Mouse (Mus musculus): ENCODE data around the gene 6430628N08Rik. TPM values are rescaled to one million over a fixed set of nuclear protein-coding genes. Genes with fewer than 3 reads are reported as not detected.

Gene 6430628N08Rik
- not detected for polyA plus RNA-seq (2014; fragmentation: Illumina TruSeq; extraction: RNeasy Lipid Tissue Mini Kit (QIAGEN cat#74804); ENCODE audit: low read depth, low replicate concordance)

DNA sequence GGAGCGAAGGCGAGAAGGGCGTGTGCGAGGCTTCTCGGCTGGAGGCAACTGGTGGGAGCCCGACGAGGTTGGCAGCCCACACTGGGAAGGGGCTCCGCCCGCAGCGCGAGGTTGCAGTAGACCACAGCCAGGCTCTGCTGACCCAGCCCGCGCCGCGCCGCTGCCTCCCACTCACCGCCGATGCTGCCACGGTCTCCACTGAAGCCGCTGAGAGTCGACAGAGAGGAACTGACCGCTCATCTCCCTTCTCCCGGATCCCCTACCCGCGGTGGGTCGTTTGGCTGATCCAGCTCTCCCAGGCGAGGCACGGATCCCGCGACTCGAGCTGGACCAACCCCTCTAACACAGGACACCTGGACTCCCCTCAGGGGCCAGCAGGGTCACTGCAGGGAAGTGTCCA lies at the start of gene 6430628N08Rik:
6430628N08Rik (plus strand) TSS at position 113 of the 400 bp plus-strand sequence.

DNA sequence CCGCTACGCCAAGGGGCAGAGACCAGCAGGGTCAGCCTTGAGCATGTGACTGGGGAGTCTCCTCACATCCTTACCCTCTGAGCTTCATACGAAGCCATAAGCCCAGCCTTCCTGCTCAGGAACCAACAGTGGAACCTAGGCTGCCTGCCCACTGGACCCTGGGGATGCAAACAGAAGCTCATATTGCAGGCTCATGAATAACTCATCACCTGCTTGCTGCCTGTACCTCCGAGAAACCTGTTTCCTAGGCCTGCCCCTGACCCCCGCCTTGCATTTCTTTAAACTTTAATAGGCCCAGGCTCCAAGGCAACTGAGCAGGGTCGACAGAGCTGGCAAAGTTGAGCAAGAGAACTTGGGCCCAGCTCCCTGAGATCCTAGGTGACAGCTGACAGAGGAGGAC lies 6.4 kb upstream of the 6430628N08Rik start, which contains the start of gene Kncn:
Kncn (plus strand) TSS at position 379 of the 400 bp plus-strand sequence.

GRCm38 (mm10) chr4:115939295-115940102 lies 49.0 kb downstream of the 6430628N08Rik start, which contains the start of gene Dmbx1:
TSS of gene Dmbx1 (minus strand) at chr4:115939926.

Other genes starting within 250 kb of the 6430628N08Rik start
- 37.4 TPM for gene Cyp4b1, start 242.9 kb upstream of the 6430628N08Rik start, polyA plus RNA-seq (2014; fragmentation: Illumina TruSeq; extraction: RNeasy Lipid Tissue Mini Kit (QIAGEN cat#74804); ENCODE audit: low read depth, low replicate concordance)
- gene Efcab14, start 152.9 kb upstream of the 6430628N08Rik start, polyA plus RNA-seq (2014; fragmentation: Illumina TruSeq; extraction: RNeasy Lipid Tissue Mini Kit (QIAGEN cat#74804); ENCODE audit: low read depth, low replicate concordance), result 191 TPM
- not detected for gene Tex38, start 109.6 kb upstream of the 6430628N08Rik start, polyA plus RNA-seq (2014; fragmentation: Illumina TruSeq; extraction: RNeasy Lipid Tissue Mini Kit (QIAGEN cat#74804); ENCODE audit: low read depth, low replicate concordance)
- gene Atpaf1, start 105.9 kb upstream of the 6430628N08Rik start, polyA plus RNA-seq (2014; fragmentation: Illumina TruSeq; extraction: RNeasy Lipid Tissue Mini Kit (QIAGEN cat#74804); ENCODE audit: low read depth, low replicate concordance), result 234 TPM
- gene Mob3c, start 62.6 kb upstream of the 6430628N08Rik start, polyA plus RNA-seq (2014; fragmentation: Illumina TruSeq; extraction: RNeasy Lipid Tissue Mini Kit (QIAGEN cat#74804); ENCODE audit: low read depth, low replicate concordance), result 15.3 TPM
- gene Mknk1, start 51.5 kb upstream of the 6430628N08Rik start, polyA plus RNA-seq (2014; fragmentation: Illumina TruSeq; extraction: RNeasy Lipid Tissue Mini Kit (QIAGEN cat#74804); ENCODE audit: low read depth, low replicate concordance), result 15.5 TPM
- gene Kncn, start 6.3 kb upstream of the 6430628N08Rik start, polyA plus RNA-seq (2014; fragmentation: Illumina TruSeq; extraction: RNeasy Lipid Tissue Mini Kit (QIAGEN cat#74804); ENCODE audit: low read depth, low replicate concordance), result not detected
- gene Dmbx1, start 49.3 kb downstream of the 6430628N08Rik start, polyA plus RNA-seq (2014; fragmentation: Illumina TruSeq; extraction: RNeasy Lipid Tissue Mini Kit (QIAGEN cat#74804); ENCODE audit: low read depth, low replicate concordance), result not detected
- 0.52 TPM for gene Faah, start 127.3 kb downstream of the 6430628N08Rik start, polyA plus RNA-seq (2014; fragmentation: Illumina TruSeq; extraction: RNeasy Lipid Tissue Mini Kit (QIAGEN cat#74804); ENCODE audit: low read depth, low replicate concordance)
- 18.1 TPM for gene Nsun4, start 163.2 kb downstream of the 6430628N08Rik start, polyA plus RNA-seq (2014; fragmentation: Illumina TruSeq; extraction: RNeasy Lipid Tissue Mini Kit (QIAGEN cat#74804); ENCODE audit: low read depth, low replicate concordance)
- gene Uqcrh, start 184.4 kb downstream of the 6430628N08Rik start, polyA plus RNA-seq (2014; fragmentation: Illumina TruSeq; extraction: RNeasy Lipid Tissue Mini Kit (QIAGEN cat#74804); ENCODE audit: low read depth, low replicate concordance), result 287 TPM
- 6.2 TPM for gene Lrrc41, start 184.6 kb downstream of the 6430628N08Rik start, polyA plus RNA-seq (2014; fragmentation: Illumina TruSeq; extraction: RNeasy Lipid Tissue Mini Kit (QIAGEN cat#74804); ENCODE audit: low read depth, low replicate concordance)
- 0.64 TPM for gene Rad54l, start 233.0 kb downstream of the 6430628N08Rik start, polyA plus RNA-seq (2014; fragmentation: Illumina TruSeq; extraction: RNeasy Lipid Tissue Mini Kit (QIAGEN cat#74804); ENCODE audit: low read depth, low replicate concordance)
- gene Pomgnt1, start 233.2 kb downstream of the 6430628N08Rik start, polyA plus RNA-seq (2014; fragmentation: Illumina TruSeq; extraction: RNeasy Lipid Tissue Mini Kit (QIAGEN cat#74804); ENCODE audit: low read depth, low replicate concordance), result 10.8 TPM